14 mouse cellular contexts compared by ENCODE assay signal in the genomic region with DNA sequence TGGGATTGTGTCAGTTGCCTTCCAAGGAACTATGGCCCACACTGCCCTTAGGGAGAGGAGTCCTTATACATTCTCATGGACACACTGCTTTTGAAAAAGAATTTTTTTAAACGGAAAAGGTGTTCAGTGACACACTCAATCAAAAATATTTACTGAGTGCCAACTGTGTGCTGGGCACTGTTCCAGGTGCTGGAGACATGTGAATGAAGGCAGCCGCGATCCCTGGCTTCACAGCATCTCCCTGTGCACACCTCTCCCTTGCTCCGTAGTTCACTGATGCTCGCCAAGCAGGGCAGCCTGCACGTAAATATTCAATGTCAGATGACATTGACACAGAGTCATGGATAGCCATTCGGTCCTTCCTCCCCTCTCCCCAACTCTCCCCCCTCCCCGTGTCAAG.
"Had no signal": no experiment of that assay in that cellular context is flagged by ENCODE, and none has a peak within 500 bp of the region (broad histone marks: within the 10 kb centered on the region; RNA-seq: fewer than 3 reads in every experiment).

No protein-coding gene starts in this region.

- H3K4me3 ChIP-seq: limb, embryonic 12.5 days; limb, embryonic 15.5 days had no signal

- DNase-seq: kidney, adult 9 months; kidney, postnatal 14 days; kidney, postnatal 4 days; liver, postnatal 0 days; lung, embryonic 14.5 days; midbrain, embryonic 14.5 days; thymus, adult 2 months; thymus, postnatal 14 days; thymus, postnatal 4 days had no signal

- H3K9me3 ChIP-seq: limb, embryonic 12.5 days; limb, embryonic 15.5 days had no signal

- ATAC-seq: liver, postnatal 0 days; lung, postnatal 0 days had no signal

- H3K4me1 ChIP-seq: limb, embryonic 15.5 days had no signal

- H3K36me3 ChIP-seq: limb, embryonic 12.5 days; limb, embryonic 15.5 days had no signal

- H3K27me3 ChIP-seq: limb, embryonic 12.5 days; limb, embryonic 15.5 days had no signal

- H3K27ac ChIP-seq: limb, embryonic 12.5 days; limb, embryonic 15.5 days; liver, embryonic 14.5 days; macrophage had no signal
